Mouse (Mus musculus): Measurements from ENCODE around the gene Klf16. TPM values are rescaled to one million over a fixed set of nuclear protein-coding genes. Genes with fewer than 3 reads are reported as not detected.
A peak's percentile ranks its signal among the peaks of the same experiment; 100 is the strongest.

The Klf16 gene
- total and polyA plus RNA-seq, 2 experiments from 2014 or later: 14.1 to 18.7 TPM

DNA sequence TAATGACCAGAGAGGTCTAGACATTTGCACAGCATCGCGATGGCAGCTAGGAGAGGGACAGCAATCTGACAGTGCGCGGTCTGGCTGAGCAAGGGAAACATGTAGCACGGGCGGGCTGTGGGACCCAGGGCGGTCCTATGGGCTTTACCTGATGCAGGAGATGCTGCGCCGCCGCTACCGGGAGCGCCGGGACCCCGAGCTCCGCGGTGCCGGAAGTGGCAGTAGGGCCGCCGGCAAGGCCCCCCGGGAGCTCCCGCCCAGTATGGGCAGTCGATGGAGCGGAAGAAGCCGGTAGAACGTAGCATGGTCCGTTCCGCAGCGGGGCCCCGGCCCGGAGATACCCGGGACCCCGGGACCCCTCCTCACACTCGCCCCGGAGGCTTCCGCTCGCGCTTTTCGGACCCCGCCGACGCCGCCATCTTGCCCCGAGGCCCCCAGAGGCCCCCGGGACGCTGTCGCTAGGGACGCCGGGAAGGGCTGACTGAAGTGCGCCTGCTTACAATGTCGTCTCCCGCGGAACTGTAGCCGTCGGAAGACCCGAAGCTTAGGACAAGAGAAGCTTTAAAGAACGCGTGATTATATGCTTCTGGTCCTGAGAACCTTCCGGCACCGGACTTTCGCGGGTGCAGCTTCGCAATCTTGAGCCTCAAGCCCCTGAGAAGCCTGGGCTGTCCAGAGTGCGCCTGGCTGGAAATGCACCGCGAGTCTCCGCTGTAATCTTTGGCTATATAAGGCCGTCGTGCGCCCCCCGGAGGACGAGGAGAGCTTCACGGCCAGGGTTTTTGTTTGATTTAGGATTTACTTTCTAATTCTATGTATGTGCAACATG is 15.8 kb downstream of the Klf16 start, which contains the start of gene Rexo1:
Gene Rexo1, minus strand, starts transcription at position 445 of the 829 bp plus-strand sequence.
- peak; percentile 88 for TF ChIP-seq CTCF (IDR thresholded peaks at IDR 0.05; ENCODE audit: low read depth)
- DNase-seq (peak; percentile 98), ATAC-seq (peak; percentile 90)
- Histone ChIP-seq H3K9ac (peak within 1 kb of the TSS; percentile 93), H3K4me3 (ENCODE audit: low read depth, low read length) (peak within 1 kb of the TSS; percentile 85), H3K36me3 (ENCODE audit: insufficient read depth) (no peaks in the 10 kb centered on the region), H3K4me2 (ENCODE audit: low read depth) (peak within 1 kb of the TSS; percentile 56), H3K27ac (ENCODE audit: low read depth, low read length) (peak within 1 kb of the TSS; percentile 94), H3K27me3 (ENCODE audit: insufficient read depth, low read length) (no peaks in the 10 kb centered on the region), H3K4me1 (ENCODE audit: insufficient read depth) (peaks cover 15% of the 10 kb centered on the region; the same call in 1 of the 2 replicates), H3K9me3 (ENCODE audit: low read length) (no peaks in the 10 kb centered on the region)
- WGBS: 1% methylated on average over 70 of the region's 72 CpGs

DNA sequence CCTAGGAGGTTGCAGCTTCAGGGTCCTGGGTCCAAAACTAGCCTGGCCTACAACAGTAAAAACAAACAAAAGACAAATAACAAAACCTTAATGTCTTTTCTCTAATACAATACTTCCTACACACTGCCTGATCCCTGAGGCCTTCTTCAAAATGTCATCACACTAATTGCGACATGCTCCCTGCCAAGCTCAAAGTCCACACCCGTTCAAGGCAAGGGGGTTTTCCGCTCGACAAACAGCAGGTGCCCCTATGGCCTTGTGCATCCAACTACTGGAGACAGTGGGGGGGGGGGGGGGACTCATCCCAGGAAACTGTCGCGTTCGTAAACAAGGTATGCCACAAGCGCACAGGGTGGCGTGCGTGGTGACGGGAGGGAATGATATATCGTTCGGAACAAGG is 16.5 kb downstream of the Klf16 start:
- DNase-seq (no peak), ATAC-seq (no peak)
- Histone ChIP-seq H3K27me3 (ENCODE audit: insufficient read depth, low read length) (no peaks in the 10 kb centered on the region), H3K4me1 (ENCODE audit: insufficient read depth) (peaks cover 15% of the 10 kb centered on the region; the same call in 1 of the 2 replicates), H3K36me3 (ENCODE audit: insufficient read depth) (no peaks in the 10 kb centered on the region), H3K27ac (ENCODE audit: low read depth, low read length) (peak overlapping the region; percentile 94), H3K4me3 (ENCODE audit: low read depth, low read length) (peak overlapping the region; percentile 85), H3K9me3 (ENCODE audit: low read length) (no peaks in the 10 kb centered on the region), H3K4me2 (ENCODE audit: low read depth) (peak overlapping the region; percentile 56), H3K9ac (peak overlapping the region; percentile 93)
- WGBS: 1% methylated on average over 13 of the region's 13 CpGs
- TF ChIP-seq CTCF (IDR thresholded peaks at IDR 0.05; ENCODE audit: low read depth): no peak

DNA sequence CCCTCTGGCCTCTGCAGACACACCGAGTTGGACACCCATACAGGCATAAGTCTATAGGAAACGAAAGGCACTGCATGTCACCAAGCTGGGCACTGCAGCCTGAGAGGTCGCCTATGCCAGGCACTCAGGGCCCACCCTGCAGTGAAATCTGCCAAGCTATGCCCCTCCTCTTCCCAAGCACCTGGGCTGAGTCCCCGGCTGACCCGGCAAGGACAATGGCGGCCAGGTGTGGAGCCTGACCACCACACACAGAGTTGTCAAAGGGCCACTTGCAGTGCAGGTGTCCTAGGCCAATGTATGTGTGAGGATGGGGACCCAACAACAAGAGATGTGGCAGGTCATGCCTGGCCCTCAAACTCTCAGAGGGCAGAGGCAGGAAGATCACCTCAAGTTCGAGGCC is 17.7 kb downstream of the Klf16 start:
- no peak overlapping the region for H3K4me3 ChIP-seq (ENCODE audit: low read depth, low read length)
- no peak overlapping the region for H3K9ac ChIP-seq
- no peaks in the 10 kb centered on the region for H3K36me3 ChIP-seq (ENCODE audit: insufficient read depth)
- no peak overlapping the region for H3K27ac ChIP-seq (ENCODE audit: low read depth, low read length)
- H3K4me1 ChIP-seq (ENCODE audit: insufficient read depth): peaks cover 15% of the 10 kb centered on the region; the same call in 1 of the 2 replicates
- no peaks in the 10 kb centered on the region for H3K9me3 ChIP-seq (ENCODE audit: low read length)
- ATAC-seq (no peak), DNase-seq (no peak)
- 91% methylated on average over 7 of the region's 7 CpGs for WGBS
- no peaks in the 10 kb centered on the region for H3K27me3 ChIP-seq (ENCODE audit: insufficient read depth, low read length)
- no peak for TF ChIP-seq CTCF (IDR thresholded peaks at IDR 0.05; ENCODE audit: low read depth)
- H3K4me2 ChIP-seq (ENCODE audit: low read depth): no peak overlapping the region

- Histone ChIP-seq H3K27ac (ENCODE audit: low read depth, low read length) (no peak overlapping the region), H3K9me3 (ENCODE audit: low read length) (no peaks in the 10 kb centered on the region), H3K4me3 (ENCODE audit: low read depth, low read length) (no peak overlapping the region), H3K4me1 (ENCODE audit: insufficient read depth) (peaks cover 9% of the 10 kb centered on the region; the same call in 1 of the 2 replicates), H3K27me3 (ENCODE audit: insufficient read depth, low read length) (no peaks in the 10 kb centered on the region), H3K9ac (no peak overlapping the region), H3K4me2 (ENCODE audit: low read depth) (no peak overlapping the region), H3K36me3 (ENCODE audit: insufficient read depth) (no peaks in the 10 kb centered on the region)
- TF ChIP-seq CTCF (IDR thresholded peaks at IDR 0.05; ENCODE audit: low read depth): peak; percentile 82
- DNase-seq: peak; percentile 72
- WGBS: 30% methylated on average over 5 of the region's 5 CpGs
- ATAC-seq: no peak
Measured at GRCm38 (mm10) chr10:80557346-80557965, 19.7 kb downstream of the Klf16 start.

GRCm38 (mm10) chr10:80553997-80554396 is 23.1 kb downstream of the Klf16 start:
- H3K4me1 ChIP-seq (ENCODE audit: insufficient read depth): no peaks in the 10 kb centered on the region
- no peaks in the 10 kb centered on the region for H3K9me3 ChIP-seq (ENCODE audit: low read length)
- H3K27me3 ChIP-seq (ENCODE audit: insufficient read depth, low read length): no peaks in the 10 kb centered on the region
- no peak overlapping the region for H3K4me3 ChIP-seq (ENCODE audit: low read depth, low read length)
- DNase-seq: no peak
- H3K27ac ChIP-seq (ENCODE audit: low read depth, low read length): no peak overlapping the region
- WGBS: 90% methylated on average over 6 of the region's 6 CpGs
- ATAC-seq: no peak
- peaks cover 14% of the 10 kb centered on the region for H3K36me3 ChIP-seq (ENCODE audit: insufficient read depth)
- H3K4me2 ChIP-seq (ENCODE audit: low read depth): no peak overlapping the region
- TF ChIP-seq CTCF (IDR thresholded peaks at IDR 0.05; ENCODE audit: low read depth): no peak
- H3K9ac ChIP-seq: no peak overlapping the region

- Histone ChIP-seq H3K4me1 (ENCODE audit: insufficient read depth) (no peaks in the 10 kb centered on the region), H3K27ac (ENCODE audit: low read depth, low read length) (no peak overlapping the region), H3K27me3 (ENCODE audit: insufficient read depth, low read length) (no peaks in the 10 kb centered on the region), H3K36me3 (ENCODE audit: insufficient read depth) (peaks cover 14% of the 10 kb centered on the region), H3K4me3 (ENCODE audit: low read depth, low read length) (no peak overlapping the region), H3K9me3 (ENCODE audit: low read length) (no peaks in the 10 kb centered on the region), H3K4me2 (ENCODE audit: low read depth) (no peak overlapping the region), H3K9ac (no peak overlapping the region)
- ATAC-seq: no peak
- no peak for DNase-seq
- TF ChIP-seq CTCF (IDR thresholded peaks at IDR 0.05; ENCODE audit: low read depth): no peak
- 92% methylated on average over 8 of the region's 8 CpGs for WGBS
Measured at GRCm38 (mm10) chr10:80553575-80553974, 23.5 kb downstream of the Klf16 start.

- Histone ChIP-seq H3K36me3 (ENCODE audit: insufficient read depth) (peaks cover 25% of the 10 kb centered on the region), H3K9me3 (ENCODE audit: low read length) (no peaks in the 10 kb centered on the region), H3K27ac (ENCODE audit: low read depth, low read length) (no peak overlapping the region), H3K27me3 (ENCODE audit: insufficient read depth, low read length) (no peaks in the 10 kb centered on the region), H3K4me3 (ENCODE audit: low read depth, low read length) (no peak overlapping the region), H3K9ac (no peak overlapping the region), H3K4me1 (ENCODE audit: insufficient read depth) (no peaks in the 10 kb centered on the region), H3K4me2 (ENCODE audit: low read depth) (no peak overlapping the region)
- DNase-seq: no peak
- TF ChIP-seq CTCF (IDR thresholded peaks at IDR 0.05; ENCODE audit: low read depth): no peak
- ATAC-seq: no peak
- 63% methylated on average over 9 of the region's 9 CpGs for WGBS
Measured at GRCm38 (mm10) chr10:80552364-80552763, 24.8 kb downstream of the Klf16 start.

Measured in forebrain, postnatal 0 days (tissue).